Mouse (Mus musculus) forebrain, postnatal 0 days (tissue): Measurements from ENCODE around the gene Snx6. TPM values are rescaled to one million over a fixed set of nuclear protein-coding genes. Genes with fewer than 3 reads are reported as not detected.

Experiments
- ATAC-seq: fragments of 200-750 bp; cut with Nextera tagmentation; 2 replicates; pipeline ENCODE4 v1.8.0; 2017; ENCODE audit warnings: mild to moderate bottlenecking, moderate library complexity
- DNase-seq: peaks from one replicate; pipeline ENCODE4 v3.0.0-alpha.2; 2015
- H3K27ac ChIP-seq: fragments of 300-500 bp; sonication (generic); 2 replicates; pipeline ENCODE4 v1.5.1; 2014; ENCODE audit warnings: low read depth, mild to moderate bottlenecking, antibody characterized with exemption, low read length, moderate library complexity, mixed read lengths
- H3K27me3 ChIP-seq: fragments of 300-500 bp; sonication (generic); 2 replicates; pipeline ENCODE4 v1.6.1; 2014; ENCODE audit warnings: mild to moderate bottlenecking, low read length, mixed read lengths; ENCODE audit not compliant: insufficient read depth
- H3K36me3 ChIP-seq: fragments of 300-500 bp; sonication (generic); 2 replicates; pipeline ENCODE4 v1.6.1; 2014; ENCODE audit warnings: mild to moderate bottlenecking, moderate library complexity; ENCODE audit not compliant: insufficient read depth
- H3K4me1 ChIP-seq: fragments of 300-500 bp; sonication (generic); 2 replicates; pipeline ENCODE4 v1.6.1; 2014; ENCODE audit warnings: antibody characterized with exemption; ENCODE audit not compliant: insufficient read depth
- H3K4me2 ChIP-seq: fragments of 300-500 bp; sonication (generic); 2 replicates; pipeline ENCODE4 v1.6.1; 2014; ENCODE audit warnings: low read depth, mild to moderate bottlenecking, moderate library complexity
- H3K4me3 ChIP-seq: fragments of 300-500 bp; sonication (generic); 2 replicates; pipeline ENCODE4 v1.5.1; 2014; ENCODE audit warnings: low read depth, low read length, mixed read lengths
- H3K9ac ChIP-seq: fragments of 300-500 bp; sonication (generic); 2 replicates; pipeline ENCODE4 v1.6.1; 2014; ENCODE audit warnings: mild to moderate bottlenecking
- H3K9me3 ChIP-seq: fragments of 300-500 bp; sonication (generic); 2 replicates; pipeline ENCODE4 v1.6.1; 2016; ENCODE audit warnings: low read length
- CTCF ChIP-seq: sonication (generic); IDR thresholded peaks from 2 replicates; pipeline ENCODE4 v1.5.1; 2016; ENCODE audit warnings: antibody characterized with exemption, control low read depth, low read depth
- WGBS: fragments of 180-500 bp; shearing (Covaris S2); extraction: QIAGEN DNeasy Blood & Tissue Kit; methylation state at CpG from one replicate; pipeline ENCODE4 v1.1.7; 2014; 5-methylcytosine and 5-hydroxymethylcytosine counted together
- polyA plus RNA-seq: library from polyadenylated mRNA; unstranded; fragments of >200 nt; fragmentation: Nextera tagmentation; extraction: Ambion mirVana; gene quantifications from 2 replicates; pipeline ENCODE4 v1.2.1, GENCODE M21; 2015
- total RNA-seq: library from RNA; depleted of rRNA; stranded (reverse); fragments of >200 nt; gene quantifications from 2 replicates; pipeline ENCODE4 v1.2.3, GENCODE M21; 2014; rRNA removed

Gene Snx6
- total RNA-seq (104 and 111 TPM in 2 replicates), polyA plus RNA-seq (142 and 152 TPM in 2 replicates)

GRCm38 (mm10) chr12:54795153-54795998 is at the start of gene Snx6:
Gene Snx6, minus strand, starts transcription at chr12:54795703.
- H3K4me2 ChIP-seq = peak within 1 kb of the TSS; percentile 47
- peaks cover 9% of the 10 kb centered on the region for H3K4me1 ChIP-seq
- H3K9me3 ChIP-seq = no peaks in the 10 kb centered on the region
- TF ChIP-seq CTCF = no peak
- under 1% methylated on average over 69 of the region's 76 CpGs for WGBS
- H3K4me3 ChIP-seq = peak within 1 kb of the TSS; percentile 92
- no peaks in the 10 kb centered on the region for H3K36me3 ChIP-seq
- peak within 1 kb of the TSS; percentile 97 for H3K9ac ChIP-seq
- H3K27me3 ChIP-seq = no peaks in the 10 kb centered on the region
- ATAC-seq (peak; percentile 98), DNase-seq (peak; percentile 93)
- peak within 1 kb of the TSS; percentile 82 for H3K27ac ChIP-seq

- no peaks in the 10 kb centered on the region for H3K9me3 ChIP-seq
- no peak overlapping the region for H3K9ac ChIP-seq
- H3K27ac ChIP-seq = no peak overlapping the region
- H3K27me3 ChIP-seq = no peaks in the 10 kb centered on the region
- H3K4me3 ChIP-seq = no peak overlapping the region
- ATAC-seq (no peak), DNase-seq (no peak)
- no peak overlapping the region for H3K4me2 ChIP-seq
- no peaks in the 10 kb centered on the region for H3K4me1 ChIP-seq
- TF ChIP-seq CTCF = no peak
- H3K36me3 ChIP-seq = no peaks in the 10 kb centered on the region
Measured at GRCm38 (mm10) chr12:54844415-54844814, 48.9 kb upstream of the Snx6 start.

DNA sequence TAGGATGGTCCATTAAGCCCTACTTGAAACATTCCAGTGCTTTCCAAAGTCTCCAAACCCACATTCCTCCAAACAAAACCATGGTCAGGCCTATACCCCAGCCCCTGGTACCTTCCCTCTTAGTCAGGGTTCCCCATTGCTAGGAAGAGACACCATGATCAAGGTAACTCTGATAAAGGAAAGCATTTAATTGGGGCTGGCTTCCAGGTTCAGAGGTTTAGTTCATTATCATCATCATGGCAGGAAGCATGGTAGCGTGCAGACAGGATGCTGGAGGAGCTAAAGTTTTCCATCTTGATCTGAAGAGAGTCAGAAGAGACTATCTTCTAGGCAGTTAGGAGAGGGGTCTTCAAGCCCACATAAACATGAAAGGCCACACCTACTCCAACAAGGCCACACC is 46.1 kb upstream of the Snx6 start:
- DNase-seq (no peak), ATAC-seq (no peak)
- Histone ChIP-seq H3K9ac (no peak overlapping the region), H3K27ac (no peak overlapping the region), H3K4me2 (no peak overlapping the region), H3K4me1 (no peaks in the 10 kb centered on the region), H3K9me3 (no peaks in the 10 kb centered on the region), H3K27me3 (no peaks in the 10 kb centered on the region), H3K4me3 (no peak overlapping the region), H3K36me3 (no peaks in the 10 kb centered on the region)
- TF ChIP-seq CTCF = no peak
- 93% methylated on average over 1 of the region's 1 CpGs for WGBS

DNA sequence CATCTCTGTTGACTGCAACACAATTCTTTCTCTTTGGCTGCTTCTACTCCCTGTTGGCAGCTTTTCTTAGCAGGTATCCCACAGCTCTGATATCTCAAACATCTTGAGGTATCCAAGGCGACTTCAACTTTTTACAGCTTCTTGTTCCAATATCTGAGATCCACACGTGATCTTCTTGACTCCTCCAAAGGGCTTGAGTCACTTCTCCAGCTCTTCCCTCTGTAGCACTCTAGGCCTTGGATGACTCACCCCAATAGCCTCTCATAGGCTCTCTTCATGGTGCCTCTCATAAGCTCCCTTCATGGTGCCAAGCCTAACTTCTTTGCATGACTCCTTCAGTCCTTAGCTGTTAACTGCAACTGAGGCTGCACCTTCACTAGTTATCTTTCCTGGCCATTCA is 44.3 kb upstream of the Snx6 start:
- H3K4me1 ChIP-seq = peaks cover 4% of the 10 kb centered on the region; the same call in 1 of the 2 replicates
- no peak overlapping the region for H3K27ac ChIP-seq
- ATAC-seq = no peak
- no peak for DNase-seq
- H3K27me3 ChIP-seq = no peaks in the 10 kb centered on the region
- no peak for TF ChIP-seq CTCF
- no peak overlapping the region for H3K9ac ChIP-seq
- 78% methylated on average over 2 of the region's 2 CpGs for WGBS
- no peaks in the 10 kb centered on the region for H3K36me3 ChIP-seq
- H3K4me2 ChIP-seq = no peak overlapping the region
- H3K9me3 ChIP-seq = no peaks in the 10 kb centered on the region
- no peak overlapping the region for H3K4me3 ChIP-seq

DNA sequence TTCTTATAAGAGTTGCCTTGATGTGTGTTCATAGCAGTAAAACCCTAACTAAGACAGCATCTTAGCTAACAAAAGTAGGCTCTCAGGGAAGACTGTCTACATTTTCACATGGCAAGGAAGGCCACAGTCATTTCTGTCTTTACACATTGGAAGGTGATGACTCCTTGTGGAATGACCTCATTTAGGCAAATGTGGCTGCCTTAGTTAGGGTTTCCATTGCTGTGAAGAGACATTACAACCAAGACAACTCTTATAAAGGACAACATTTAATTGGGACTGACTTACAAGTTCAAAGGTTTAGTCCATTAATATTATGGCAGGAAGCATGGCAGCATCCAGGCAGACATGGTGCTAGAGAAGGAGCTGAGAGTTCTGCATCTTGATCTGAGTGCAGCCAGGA is 43.4 kb upstream of the Snx6 start:
- TF ChIP-seq CTCF = no peak

GRCm38 (mm10) chr12:54835608-54836570 is 40.4 kb upstream of the Snx6 start:
- H3K27ac ChIP-seq = no peak overlapping the region
- no peaks in the 10 kb centered on the region for H3K36me3 ChIP-seq
- no peak overlapping the region for H3K4me2 ChIP-seq
- no peak overlapping the region for H3K4me3 ChIP-seq
- no peak overlapping the region for H3K9ac ChIP-seq
- no peaks in the 10 kb centered on the region for H3K27me3 ChIP-seq
- DNase-seq (no peak), ATAC-seq (no peak; the same call in 1 of the 2 replicates)
- H3K9me3 ChIP-seq = no peaks in the 10 kb centered on the region
- WGBS = 72% methylated on average over 18 of the region's 18 CpGs
- H3K4me1 ChIP-seq = peaks cover 6% of the 10 kb centered on the region; the same call in 1 of the 2 replicates
- TF ChIP-seq CTCF = no peak

More for the DNA sequence above, 43.4 kb upstream of the Snx6 start:
- H3K36me3 ChIP-seq = no peaks in the 10 kb centered on the region
- no peak overlapping the region for H3K27ac ChIP-seq
- no peak for DNase-seq
- H3K4me2 ChIP-seq = no peak overlapping the region
- no peak overlapping the region for H3K9ac ChIP-seq
- H3K4me1 ChIP-seq = peaks cover 6% of the 10 kb centered on the region; the same call in 1 of the 2 replicates
- no peaks in the 10 kb centered on the region for H3K27me3 ChIP-seq
- no peaks in the 10 kb centered on the region for H3K9me3 ChIP-seq
- no peak for ATAC-seq
- H3K4me3 ChIP-seq = no peak overlapping the region
